Mouse (Mus musculus): ENCODE data around the gene Adgrl3.

DNA sequence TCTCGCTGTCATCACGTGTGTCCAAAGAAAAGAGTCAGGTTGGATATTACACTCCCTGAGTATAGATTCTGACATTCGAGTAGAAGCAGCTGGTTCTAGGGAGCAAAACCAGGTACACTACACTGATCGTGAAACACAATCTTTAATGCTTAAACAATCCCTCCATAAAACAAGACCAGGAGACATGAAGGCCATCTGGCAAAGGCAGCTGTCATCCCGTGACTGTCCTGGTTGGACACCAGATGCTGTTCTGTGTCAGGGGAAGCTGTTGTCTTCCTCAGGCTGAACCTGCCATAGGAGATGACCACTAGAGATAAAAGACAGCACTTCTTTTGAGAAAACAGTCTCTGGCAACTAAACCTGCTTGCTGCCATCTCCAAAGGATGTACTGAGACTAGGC is 228.8 kb downstream of the Adgrl3 start:
- no peak for TF ChIP-seq CTCF (IDR thresholded peaks at IDR 0.05; ENCODE audit: extremely low read depth, insufficient read length, insufficient replicate concordance, low read depth, low read length)
- no peak for TF ChIP-seq POLR2A (IDR thresholded peaks at IDR 0.05; ENCODE audit: low read depth, low read length)

All from small intestine, adult 2 months (tissue).